Mouse (Mus musculus): ENCODE data around the gene Tmem63b. TPM values are rescaled to one million over a fixed set of nuclear protein-coding genes. Genes with fewer than 3 reads are reported as not detected.

Gene Tmem63b
- total and polyA plus RNA-seq, 3 experiments, result 12.3 to 37.9 TPM; not detected in 1

DNA sequence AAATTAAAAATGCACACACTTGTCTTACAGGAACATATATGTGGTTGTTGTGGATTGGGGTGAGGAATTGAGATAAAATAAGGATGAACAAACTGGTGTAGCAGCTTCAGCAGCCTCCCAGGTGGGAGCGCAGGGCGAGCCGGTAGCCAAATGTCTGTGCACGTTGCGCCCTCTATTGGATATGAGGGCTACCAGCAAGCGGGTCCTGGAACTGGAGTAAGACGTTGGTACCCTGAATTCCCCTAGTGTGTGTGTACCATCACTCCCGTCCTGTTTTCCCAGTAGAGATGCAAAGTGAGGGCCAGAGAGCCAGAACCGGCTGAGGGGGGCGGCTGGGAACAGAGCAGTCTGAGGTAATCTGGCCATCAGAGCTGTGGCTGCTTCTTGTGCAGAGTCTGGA, 31.6 kb upstream of the Tmem63b start:
- no peaks in the 10 kb centered on the region for H3K79me2 ChIP-seq (ENCODE audit: control insufficient read depth, insufficient read depth, low read length, poor library complexity)
- H3K9me3 ChIP-seq (replicated peaks; ENCODE audit: insufficient read depth, low read length), result no peaks in the 10 kb centered on the region
- TF ChIP-seq CTCF (IDR thresholded peaks at IDR 0.05 in 2 of 3, conservative IDR thresholded peaks at IDR 0.05 in 1 of 3; ENCODE audit: control insufficient read depth in 1 of 3, insufficient read depth in 1 of 3, low read depth in 2 of 3, low read length in 3 of 3, poor library complexity in 1 of 3, severe bottlenecking in 1 of 3), result peak; percentile 75 to 97 (median 91)
- no peak for TF ChIP-seq MAZ (IDR thresholded peaks at IDR 0.05; ENCODE audit: low read depth, low read length)
- TF ChIP-seq NELFE (IDR thresholded peaks at IDR 0.05; ENCODE audit: low read depth, low read length), result no peak
- no peak for TF ChIP-seq MAX (IDR thresholded peaks at IDR 0.05; ENCODE audit: low read length)
- no peak for TF ChIP-seq SIN3A (IDR thresholded peaks at IDR 0.05; ENCODE audit: low read length)
- no peak for TF ChIP-seq ZMIZ1 (IDR thresholded peaks at IDR 0.05; ENCODE audit: low read depth, low read length)
- no peak for TF ChIP-seq USF2 (IDR thresholded peaks at IDR 0.05; ENCODE audit: borderline replicate concordance in 1 of 2, insufficient read depth in 1 of 2, low read depth in 1 of 2, low read length in 2 of 2)
- TF ChIP-seq E2F4 (IDR thresholded peaks at IDR 0.05; ENCODE audit: borderline replicate concordance, low read depth, low read length), result no peak
- no peak for TF ChIP-seq TCF12 (IDR thresholded peaks at IDR 0.05; ENCODE audit: low read depth, low read length)
- no peak for TF ChIP-seq NRF1 (IDR thresholded peaks at IDR 0.05; ENCODE audit: insufficient read depth, low read depth, low read length, poor library complexity, severe bottlenecking)
- TF ChIP-seq USF1 (IDR thresholded peaks at IDR 0.05; ENCODE audit: low read depth, low read length), result no peak
- TF ChIP-seq KAT2A (conservative IDR thresholded peaks at IDR 0.05; ENCODE audit: low read depth, low read length), result no peak
- TF ChIP-seq TBP (IDR thresholded peaks at IDR 0.05; ENCODE audit: low read depth, low read length), result no peak
- TF ChIP-seq RCOR1 (IDR thresholded peaks at IDR 0.05; ENCODE audit: low read depth, low read length), result 0 out of 2 replicates have a peak, but pooled peaks have one; percentile 8
- no peak for TF ChIP-seq EP300 (IDR thresholded peaks at IDR 0.05; ENCODE audit: low read depth in 1 of 2, low read length in 2 of 2)
- no peak for TF ChIP-seq BHLHE40 (IDR thresholded peaks at IDR 0.05; ENCODE audit: borderline replicate concordance, low read depth, low read length)
- TF ChIP-seq SMC3 (IDR thresholded peaks at IDR 0.05; ENCODE audit: low read depth, low read length), result peak; percentile 79
- TF ChIP-seq RAD21 (IDR thresholded peaks at IDR 0.05; ENCODE audit: low read depth, low read length), result peak; percentile 96
- no peak for TF ChIP-seq MAFK (IDR thresholded peaks at IDR 0.05; ENCODE audit: borderline replicate concordance, low read depth, low read length)
- peak; percentile 70 for TF ChIP-seq ZC3H11A (IDR thresholded peaks at IDR 0.05; ENCODE audit: low read depth, low read length)
- no peak for TF ChIP-seq GATA1 (IDR thresholded peaks at IDR 0.05; ENCODE audit: low read depth, low read length)
- 0 out of 2 replicates have a peak, but pooled peaks have one; percentile 13 for TF ChIP-seq HCFC1 (IDR thresholded peaks at IDR 0.05; ENCODE audit: low read depth, low read length)
- TF ChIP-seq MEF2A (IDR thresholded peaks at IDR 0.05; ENCODE audit: extremely low read depth, insufficient replicate concordance, low read depth, low read length, poor library complexity, severe bottlenecking), result no peak
- no peak for TF ChIP-seq TAL1 (IDR thresholded peaks at IDR 0.05; ENCODE audit: low read length)
- no peaks in the 10 kb centered on the region for H3K36me3 ChIP-seq (ENCODE audit: control insufficient read depth in 1 of 2, insufficient read depth in 2 of 2, low read length in 2 of 2)
- no peak overlapping the region for H3K9ac ChIP-seq (ENCODE audit: control insufficient read depth, low read depth, low read length, poor library complexity, severe bottlenecking)
- DNase-seq (ENCODE audit: low read depth, low spot score), result peak; percentile 76
- H3K27me3 ChIP-seq (ENCODE audit: control insufficient read depth in 1 of 2, insufficient read depth in 2 of 2, low read length in 2 of 2), result no peaks in the 10 kb centered on the region
- no peaks in the 10 kb centered on the region for H3K4me1 ChIP-seq (ENCODE audit: control insufficient read depth in 1 of 2, insufficient read depth in 2 of 2, low read length in 2 of 2)
- no peak overlapping the region for H3K4me3 ChIP-seq (ENCODE audit: control insufficient read depth in 1 of 2, insufficient read depth in 1 of 2, low read depth in 2 of 2, low read length in 2 of 2)
- H3K27ac ChIP-seq (ENCODE audit: control insufficient read depth, low read depth, low read length), result no peak overlapping the region
